Mouse (Mus musculus): ENCODE results near the gene Pfn3.

Pfn3 gene

GRCm38 (mm10) chr13:55449679-55450441 is 34.8 kb upstream of the Pfn3 start:
- peaks cover 83% of the 10 kb centered on the region for H3K36me3 ChIP-seq (ENCODE audit: insufficient read depth, low read length)
- no peaks in the 10 kb centered on the region for H3K9me3 ChIP-seq (ENCODE audit: low read length)
- H3K27me3 ChIP-seq (ENCODE audit: insufficient read depth, low read length) = no peaks in the 10 kb centered on the region
- peak overlapping the region; percentile 98 for H3K4me3 ChIP-seq (replicated peaks; ENCODE audit: low read length)
- TF ChIP-seq CTCF (conservative IDR thresholded peaks at IDR 0.05; ENCODE audit: low read length) (peak; percentile 20; the same call in 1 of the 2 replicates), NANOG (IDR thresholded peaks at IDR 0.05; ENCODE audit: borderline replicate concordance, low read length) (no peak), POU5F1 (IDR thresholded peaks at IDR 0.05; ENCODE audit: borderline replicate concordance, low read length) (no peak)
- peaks cover 85% of the 10 kb centered on the region for H3K4me1 ChIP-seq (replicated peaks; ENCODE audit: low read depth, low read length)

- H3K27me3 ChIP-seq (ENCODE audit: insufficient read depth, low read length) = no peaks in the 10 kb centered on the region
- no peaks in the 10 kb centered on the region for H3K9me3 ChIP-seq (ENCODE audit: low read length)
- peaks cover 77% of the 10 kb centered on the region for H3K36me3 ChIP-seq (ENCODE audit: insufficient read depth, low read length)
- H3K4me3 ChIP-seq (replicated peaks; ENCODE audit: low read length) = peak overlapping the region; percentile 98
- H3K4me1 ChIP-seq (replicated peaks; ENCODE audit: low read depth, low read length) = peaks cover 83% of the 10 kb centered on the region
- TF ChIP-seq NANOG (IDR thresholded peaks at IDR 0.05; ENCODE audit: borderline replicate concordance, low read length) (no peak), POU5F1 (IDR thresholded peaks at IDR 0.05; ENCODE audit: borderline replicate concordance, low read length) (no peak), CTCF (conservative IDR thresholded peaks at IDR 0.05; ENCODE audit: low read length) (no peak)
Observed at GRCm38 (mm10) chr13:55449205-55449604, 34.2 kb upstream of the Pfn3 start.

- H3K9me3 ChIP-seq (ENCODE audit: low read length) = no peaks in the 10 kb centered on the region
- peak overlapping the region; percentile 98 for H3K4me3 ChIP-seq (replicated peaks; ENCODE audit: low read length)
- no peak for TF ChIP-seq NANOG (IDR thresholded peaks at IDR 0.05; ENCODE audit: borderline replicate concordance, low read length)
- no peak for TF ChIP-seq POU5F1 (IDR thresholded peaks at IDR 0.05; ENCODE audit: borderline replicate concordance, low read length)
- H3K27me3 ChIP-seq (ENCODE audit: insufficient read depth, low read length) = no peaks in the 10 kb centered on the region
- peaks cover 66% of the 10 kb centered on the region for H3K36me3 ChIP-seq (ENCODE audit: insufficient read depth, low read length)
- H3K4me1 ChIP-seq (replicated peaks; ENCODE audit: low read depth, low read length) = peaks cover 81% of the 10 kb centered on the region
Observed at GRCm38 (mm10) chr13:55448131-55448530, 33.1 kb upstream of the Pfn3 start.

- H3K4me3 ChIP-seq (replicated peaks; ENCODE audit: low read length) = peak overlapping the region; percentile 98
- H3K27me3 ChIP-seq (ENCODE audit: insufficient read depth, low read length) = no peaks in the 10 kb centered on the region
- TF ChIP-seq NANOG (IDR thresholded peaks at IDR 0.05; ENCODE audit: borderline replicate concordance, low read length) (no peak), POU5F1 (IDR thresholded peaks at IDR 0.05; ENCODE audit: borderline replicate concordance, low read length) (no peak), CTCF (conservative IDR thresholded peaks at IDR 0.05; ENCODE audit: low read length) (no peak)
Observed at GRCm38 (mm10) chr13:55447543-55447943, 32.5 kb upstream of the Pfn3 start.

GRCm38 (mm10) chr13:55446483-55447105 is 31.6 kb upstream of the Pfn3 start:
- Histone ChIP-seq H3K9me3 (ENCODE audit: low read length) (no peaks in the 10 kb centered on the region), H3K4me1 (replicated peaks; ENCODE audit: low read depth, low read length) (peaks cover 80% of the 10 kb centered on the region), H3K36me3 (ENCODE audit: insufficient read depth, low read length) (peaks cover 50% of the 10 kb centered on the region), H3K27me3 (ENCODE audit: insufficient read depth, low read length) (no peaks in the 10 kb centered on the region), H3K4me3 (replicated peaks; ENCODE audit: low read length) (peak overlapping the region; percentile 98)
- TF ChIP-seq CTCF (conservative IDR thresholded peaks at IDR 0.05; ENCODE audit: low read length) = no peak
- TF ChIP-seq POU5F1 (IDR thresholded peaks at IDR 0.05; ENCODE audit: borderline replicate concordance, low read length) = no peak
- TF ChIP-seq NANOG (IDR thresholded peaks at IDR 0.05; ENCODE audit: borderline replicate concordance, low read length) = no peak

More at GRCm38 (mm10) chr13:55447543-55447943, 32.5 kb upstream of the Pfn3 start:
- Histone ChIP-seq H3K9me3 (ENCODE audit: low read length) (no peaks in the 10 kb centered on the region), H3K4me1 (replicated peaks; ENCODE audit: low read depth, low read length) (peaks cover 81% of the 10 kb centered on the region), H3K36me3 (ENCODE audit: insufficient read depth, low read length) (peaks cover 60% of the 10 kb centered on the region)

GRCm38 (mm10) chr13:55445361-55446091 is 30.5 kb upstream of the Pfn3 start:
- H3K36me3 ChIP-seq (ENCODE audit: insufficient read depth, low read length) = peaks cover 40% of the 10 kb centered on the region
- no peak for TF ChIP-seq NANOG (IDR thresholded peaks at IDR 0.05; ENCODE audit: borderline replicate concordance, low read length)
- no peak for TF ChIP-seq CTCF (conservative IDR thresholded peaks at IDR 0.05; ENCODE audit: low read length)
- no peak for TF ChIP-seq POU5F1 (IDR thresholded peaks at IDR 0.05; ENCODE audit: borderline replicate concordance, low read length)
- peaks cover 69% of the 10 kb centered on the region for H3K4me1 ChIP-seq (replicated peaks; ENCODE audit: low read depth, low read length)
- H3K4me3 ChIP-seq (replicated peaks; ENCODE audit: low read length) = peak overlapping the region; percentile 98
- H3K27me3 ChIP-seq (ENCODE audit: insufficient read depth, low read length) = no peaks in the 10 kb centered on the region
- H3K9me3 ChIP-seq (ENCODE audit: low read length) = no peaks in the 10 kb centered on the region

GRCm38 (mm10) chr13:55444937-55445315 is 29.9 kb upstream of the Pfn3 start, which contains the start of gene Grk6:
Gene Grk6, plus strand, starts transcription at chr13:55445072.
- H3K9me3 ChIP-seq (ENCODE audit: low read length) = peaks cover 5% of the 10 kb centered on the region; the same call in 1 of the 2 replicates
- peaks cover 34% of the 10 kb centered on the region for H3K36me3 ChIP-seq (ENCODE audit: insufficient read depth, low read length)
- no peaks in the 10 kb centered on the region for H3K27me3 ChIP-seq (ENCODE audit: insufficient read depth, low read length)
- peaks cover 63% of the 10 kb centered on the region for H3K4me1 ChIP-seq (replicated peaks; ENCODE audit: low read depth, low read length)
- TF ChIP-seq NANOG (IDR thresholded peaks at IDR 0.05; ENCODE audit: borderline replicate concordance, low read length) = no peak; the same call in 1 of the 2 replicates
- no peak for TF ChIP-seq CTCF (conservative IDR thresholded peaks at IDR 0.05; ENCODE audit: low read length)
- TF ChIP-seq POU5F1 (IDR thresholded peaks at IDR 0.05; ENCODE audit: borderline replicate concordance, low read length) = no peak
- H3K4me3 ChIP-seq (replicated peaks; ENCODE audit: low read length) = peak within 1 kb of the TSS; percentile 98
